Mouse (Mus musculus): ENCODE measurements around the gene Sorbs2. TPM values are rescaled to one million over a fixed set of nuclear protein-coding genes. Genes with fewer than 3 reads are reported as not detected.

Gene Sorbs2
- polyA plus RNA-seq, 1 experiment: 0.09 TPM

GRCm38 (mm10) chr8:45598883-45599282, 91.3 kb downstream of the Sorbs2 start:
- Histone ChIP-seq H3K27me3 (ENCODE audit: control insufficient read depth, insufficient read depth, insufficient read length) (no peaks in the 10 kb centered on the region), H3K36me3 (ENCODE audit: control insufficient read depth, insufficient read depth) (no peaks in the 10 kb centered on the region), H3K79me3 (ENCODE audit: low read depth) (no peaks in the 10 kb centered on the region), H3K79me2 (ENCODE audit: control insufficient read depth, insufficient read depth) (no peaks in the 10 kb centered on the region), H3K4me3 (ENCODE audit: insufficient read depth, poor library complexity, severe bottlenecking) (no peak overlapping the region), H3ac (ENCODE audit: control insufficient read depth, insufficient read length, low read depth) (no peak overlapping the region)
- no peak for TF ChIP-seq MAX (IDR thresholded peaks at IDR 0.05)
- TF ChIP-seq MYOD1 (IDR thresholded peaks at IDR 0.05; ENCODE audit: control insufficient read depth, insufficient read length, low read depth): no peak
- no peak for TF ChIP-seq MYOG (IDR thresholded peaks at IDR 0.05; ENCODE audit: control insufficient read depth, extremely low read depth, insufficient read length)
- no peak for TF ChIP-seq USF1 (IDR thresholded peaks at IDR 0.05; ENCODE audit: low read depth)

GRCm38 (mm10) chr8:45602019-45602418, 94.4 kb downstream of the Sorbs2 start:
- Histone ChIP-seq H3K79me3 (ENCODE audit: low read depth) (no peaks in the 10 kb centered on the region), H3K36me3 (ENCODE audit: control insufficient read depth, insufficient read depth) (no peaks in the 10 kb centered on the region), H3K27me3 (ENCODE audit: control insufficient read depth, insufficient read depth, insufficient read length) (no peaks in the 10 kb centered on the region), H3ac (ENCODE audit: control insufficient read depth, insufficient read length, low read depth) (no peak overlapping the region), H3K79me2 (ENCODE audit: control insufficient read depth, insufficient read depth) (no peaks in the 10 kb centered on the region), H3K4me3 (ENCODE audit: insufficient read depth, poor library complexity, severe bottlenecking) (no peak overlapping the region)
- TF ChIP-seq CEBPB (IDR thresholded peaks at IDR 0.05; ENCODE audit: low read depth) (peak; percentile 10), MAX (IDR thresholded peaks at IDR 0.05) (no peak), CTCF (IDR thresholded peaks at IDR 0.05; ENCODE audit: control insufficient read depth, insufficient read depth, insufficient read length) (no peak), MYOD1 (IDR thresholded peaks at IDR 0.05; ENCODE audit: control insufficient read depth, insufficient read length, low read depth) (peak; percentile 71), FOSL1 (IDR thresholded peaks at IDR 0.05; ENCODE audit: insufficient read depth, low read length, poor library complexity, severe bottlenecking) (peak; percentile 24), MYOG (IDR thresholded peaks at IDR 0.05; ENCODE audit: control insufficient read depth, extremely low read depth, insufficient read length) (no peak), USF1 (IDR thresholded peaks at IDR 0.05; ENCODE audit: low read depth) (no peak)

- Histone ChIP-seq H3K4me3 (ENCODE audit: insufficient read depth, poor library complexity, severe bottlenecking) (no peak overlapping the region), H3K79me2 (ENCODE audit: control insufficient read depth, insufficient read depth) (no peaks in the 10 kb centered on the region), H3K36me3 (ENCODE audit: control insufficient read depth, insufficient read depth) (no peaks in the 10 kb centered on the region), H3K27me3 (ENCODE audit: control insufficient read depth, insufficient read depth, insufficient read length) (no peaks in the 10 kb centered on the region), H3K79me3 (ENCODE audit: low read depth) (no peaks in the 10 kb centered on the region), H3ac (ENCODE audit: control insufficient read depth, insufficient read length, low read depth) (no peak overlapping the region)
- TF ChIP-seq MYOG (IDR thresholded peaks at IDR 0.05; ENCODE audit: control insufficient read depth, extremely low read depth, insufficient read length): no peak
- no peak for TF ChIP-seq CEBPB (IDR thresholded peaks at IDR 0.05; ENCODE audit: low read depth)
- no peak for TF ChIP-seq MYOD1 (IDR thresholded peaks at IDR 0.05; ENCODE audit: control insufficient read depth, insufficient read length, low read depth)
- TF ChIP-seq CTCF (IDR thresholded peaks at IDR 0.05; ENCODE audit: control insufficient read depth, insufficient read depth, insufficient read length): no peak
- TF ChIP-seq FOSL1 (IDR thresholded peaks at IDR 0.05; ENCODE audit: insufficient read depth, low read length, poor library complexity, severe bottlenecking): no peak
- no peak for TF ChIP-seq MAX (IDR thresholded peaks at IDR 0.05)
- TF ChIP-seq USF1 (IDR thresholded peaks at IDR 0.05; ENCODE audit: low read depth): no peak
Observed at GRCm38 (mm10) chr8:45605419-45605818, 97.8 kb downstream of the Sorbs2 start.

- TF ChIP-seq MAX (IDR thresholded peaks at IDR 0.05) (peak; percentile 37), MYOD1 (IDR thresholded peaks at IDR 0.05; ENCODE audit: control insufficient read depth, insufficient read length, low read depth) (peak; percentile 60), CTCF (IDR thresholded peaks at IDR 0.05; ENCODE audit: control insufficient read depth, insufficient read depth, insufficient read length) (no peak)
- H3K36me3 ChIP-seq (ENCODE audit: control insufficient read depth, insufficient read depth): no peaks in the 10 kb centered on the region
- no peak overlapping the region for H3K4me3 ChIP-seq (ENCODE audit: insufficient read depth, poor library complexity, severe bottlenecking)
- H3K79me2 ChIP-seq (ENCODE audit: control insufficient read depth, insufficient read depth): no peaks in the 10 kb centered on the region
- no peaks in the 10 kb centered on the region for H3K79me3 ChIP-seq (ENCODE audit: low read depth)
- no peak overlapping the region for H3ac ChIP-seq (ENCODE audit: control insufficient read depth, insufficient read length, low read depth)
- no peaks in the 10 kb centered on the region for H3K27me3 ChIP-seq (ENCODE audit: control insufficient read depth, insufficient read depth, insufficient read length)
Observed at GRCm38 (mm10) chr8:45607012-45607411, 99.4 kb downstream of the Sorbs2 start.

GRCm38 (mm10) chr8:45608413-45608812, 100.8 kb downstream of the Sorbs2 start:
- Histone ChIP-seq H3K27me3 (ENCODE audit: control insufficient read depth, insufficient read depth, insufficient read length) (no peaks in the 10 kb centered on the region), H3K79me3 (ENCODE audit: low read depth) (no peaks in the 10 kb centered on the region), H3K4me3 (ENCODE audit: insufficient read depth, poor library complexity, severe bottlenecking) (no peak overlapping the region), H3K36me3 (ENCODE audit: control insufficient read depth, insufficient read depth) (no peaks in the 10 kb centered on the region), H3ac (ENCODE audit: control insufficient read depth, insufficient read length, low read depth) (no peak overlapping the region), H3K79me2 (ENCODE audit: control insufficient read depth, insufficient read depth) (no peaks in the 10 kb centered on the region)
- TF ChIP-seq MAX (IDR thresholded peaks at IDR 0.05) (no peak), FOSL1 (IDR thresholded peaks at IDR 0.05; ENCODE audit: insufficient read depth, low read length, poor library complexity, severe bottlenecking) (no peak), USF1 (IDR thresholded peaks at IDR 0.05; ENCODE audit: low read depth) (no peak), CEBPB (IDR thresholded peaks at IDR 0.05; ENCODE audit: low read depth) (no peak), MYOD1 (IDR thresholded peaks at IDR 0.05; ENCODE audit: control insufficient read depth, insufficient read length, low read depth) (no peak), MYOG (IDR thresholded peaks at IDR 0.05; ENCODE audit: control insufficient read depth, extremely low read depth, insufficient read length) (no peak), CTCF (IDR thresholded peaks at IDR 0.05; ENCODE audit: control insufficient read depth, insufficient read depth, insufficient read length) (no peak)

- no peak overlapping the region for H3K4me3 ChIP-seq (ENCODE audit: insufficient read depth, poor library complexity, severe bottlenecking)
- no peaks in the 10 kb centered on the region for H3K27me3 ChIP-seq (ENCODE audit: control insufficient read depth, insufficient read depth, insufficient read length)
- H3K36me3 ChIP-seq (ENCODE audit: control insufficient read depth, insufficient read depth): no peaks in the 10 kb centered on the region
- H3K79me3 ChIP-seq (ENCODE audit: low read depth): no peaks in the 10 kb centered on the region
- H3ac ChIP-seq (ENCODE audit: control insufficient read depth, insufficient read length, low read depth): no peak overlapping the region
- H3K79me2 ChIP-seq (ENCODE audit: control insufficient read depth, insufficient read depth): no peaks in the 10 kb centered on the region
- TF ChIP-seq USF1 (IDR thresholded peaks at IDR 0.05; ENCODE audit: low read depth) (no peak), CTCF (IDR thresholded peaks at IDR 0.05; ENCODE audit: control insufficient read depth, insufficient read depth, insufficient read length) (no peak), MYOG (IDR thresholded peaks at IDR 0.05; ENCODE audit: control insufficient read depth, extremely low read depth, insufficient read length) (no peak), FOSL1 (IDR thresholded peaks at IDR 0.05; ENCODE audit: insufficient read depth, low read length, poor library complexity, severe bottlenecking) (no peak), CEBPB (IDR thresholded peaks at IDR 0.05; ENCODE audit: low read depth) (no peak), MYOD1 (IDR thresholded peaks at IDR 0.05; ENCODE audit: control insufficient read depth, insufficient read length, low read depth) (no peak), MAX (IDR thresholded peaks at IDR 0.05) (no peak)
Observed at GRCm38 (mm10) chr8:45610426-45611215, 103.0 kb downstream of the Sorbs2 start.
